In genomic region chr16:31425508-31425907, GRCm38 (mm10) we compare ENCODE assay signal across 9 mouse cellular contexts. TPM values are rescaled to one million over a fixed set of nuclear protein-coding genes. Genes with fewer than 3 reads are reported as not detected.
DNase-seq lines count a peak whose midpoint lies in the region; ATAC-seq and TF ChIP-seq lines count a peak whose summit lies in the region.
"Had no signal": no experiment of that assay in that cellular context is flagged by ENCODE, and none has a peak within 500 bp of the region (broad histone marks: within the 10 kb centered on the region; RNA-seq: fewer than 3 reads in every experiment).

No protein-coding gene starts in this region.

- peak; percentile 91 for TF ChIP-seq CTCF in stomach, postnatal 0 days (IDR thresholded peaks at IDR 0.05; ENCODE audit: low read depth)

- H3K9ac ChIP-seq in embryonic facial prominence, embryonic 14.5 days (ENCODE audit: low read depth, low read length) = no peak overlapping the region
- H3K9ac ChIP-seq in stomach, postnatal 0 days (ENCODE audit: low read length) = no peak overlapping the region
- H3K9ac ChIP-seq: hindbrain, embryonic 15.5 days had no signal

- H3K4me2 ChIP-seq in embryonic facial prominence, embryonic 14.5 days (ENCODE audit: low read depth, low read length) = no peak overlapping the region
- no peak overlapping the region for H3K4me2 ChIP-seq in stomach, postnatal 0 days (replicated peaks; ENCODE audit: low read depth)
- H3K4me2 ChIP-seq: hindbrain, embryonic 15.5 days had no signal

- peaks cover 25% of the 10 kb centered on the region for H3K27me3 ChIP-seq in embryonic facial prominence, embryonic 14.5 days (replicated peaks; ENCODE audit: control insufficient read depth, insufficient read depth, low read length)
- no peaks in the 10 kb centered on the region for H3K27me3 ChIP-seq in stomach, postnatal 0 days (ENCODE audit: control insufficient read depth, insufficient read depth, low read length)

- no peak for TF ChIP-seq EP300 in stomach, postnatal 0 days (optimal IDR thresholded peaks at IDR 0.05)

- no peaks in the 10 kb centered on the region for H3K36me3 ChIP-seq in embryonic facial prominence, embryonic 14.5 days (ENCODE audit: control insufficient read depth, insufficient read depth, low read length)
- no peaks in the 10 kb centered on the region for H3K36me3 ChIP-seq in stomach, postnatal 0 days (ENCODE audit: control insufficient read depth, insufficient read depth, low read length)
- H3K36me3 ChIP-seq: hindbrain, embryonic 15.5 days had no signal

- DNase-seq in cerebellum, adult 11 months = peak; percentile 81
- peak; percentile 46 for DNase-seq in 416B (ENCODE audit: low read depth)
- DNase-seq in adrenal gland, postnatal 4 days (ENCODE audit: low spot score in 2 of 2) = peak; percentile 33 to 62
- DNase-seq in embryonic facial prominence, embryonic 14.5 days (ENCODE audit: low spot score) = peak; percentile 28
- peak; percentile 42 to 46 for DNase-seq in layer of hippocampus, postnatal 14 days (ENCODE audit: low spot score in 2 of 2)
- DNase-seq in mesoderm, embryonic 11.5 days (ENCODE audit: low read depth, low spot score) = peak; percentile 75
- peak; percentile 77 for DNase-seq in stomach, postnatal 0 days (ENCODE audit: low spot score)

- H3K4me1 ChIP-seq in embryonic facial prominence, embryonic 14.5 days (ENCODE audit: control insufficient read depth, insufficient read depth, low read length) = no peaks in the 10 kb centered on the region
- H3K4me1 ChIP-seq in stomach, postnatal 0 days (replicated peaks; ENCODE audit: control insufficient read depth, insufficient read depth) = 0 out of 2 replicates have a peak, but pooled peaks cover 2% of the 10 kb centered on the region

- H3K27ac ChIP-seq in embryonic facial prominence, embryonic 14.5 days (replicated peaks; ENCODE audit: low read depth, low read length) = no peak overlapping the region
- no peak overlapping the region for H3K27ac ChIP-seq in stomach, postnatal 0 days (replicated peaks)
- H3K27ac ChIP-seq: hindbrain, embryonic 15.5 days had no signal

- ATAC-seq in cerebellum, adult (ENCODE audit: insufficient number of reproducible peaks, low FRiP score, low TSS enrichment) = no peak
- no peak for ATAC-seq in embryonic facial prominence, embryonic 14.5 days (ENCODE audit: low read depth)
- ATAC-seq in stomach, postnatal 0 days (ENCODE audit: low FRiP score, low TSS enrichment) = no peak

- 3% methylated on average over 4 of the region's 4 CpGs for WGBS in embryonic facial prominence, embryonic 14.5 days
- WGBS in stomach, postnatal 0 days = 2% methylated on average over 4 of the region's 4 CpGs

- H3K4me3 ChIP-seq in embryonic facial prominence, embryonic 14.5 days (ENCODE audit: low read depth, low read length) = no peak overlapping the region
- no peak overlapping the region for H3K4me3 ChIP-seq in stomach, postnatal 0 days (ENCODE audit: low read depth, low read length)
- H3K4me3 ChIP-seq: hindbrain, embryonic 15.5 days had no signal

- H3K9me3 ChIP-seq in embryonic facial prominence, embryonic 14.5 days (ENCODE audit: control insufficient read depth, low read length) = no peaks in the 10 kb centered on the region
- H3K9me3 ChIP-seq in stomach, postnatal 0 days (ENCODE audit: control insufficient read depth, low read length) = no peaks in the 10 kb centered on the region
- H3K9me3 ChIP-seq: hindbrain, embryonic 15.5 days had no signal

RNA-seq across cellular contexts. Expression of gene Bdh1, which starts 3.4 kb away (rescaled TPM):
- total RNA-seq in adrenal gland, postnatal 4 days (2021) = 10 to 100 TPM; 11.1 to 63.3 TPM
- 29.8 and 30.4 TPM in 2 replicates for polyA plus RNA-seq in embryonic facial prominence, embryonic 14.5 days (2014; fragmentation: Nextera tagmentation; extraction: Ambion mirVana)
- total RNA-seq in layer of hippocampus, postnatal 14 days (2021) = 100 to 1,000 TPM; 206 to 224 TPM
- 115 and 125 TPM in 2 replicates for polyA plus RNA-seq in stomach, postnatal 0 days (2015; fragmentation: Nextera tagmentation; extraction: Ambion mirVana)

Comparison
In these comparisons a context has a peak if more than half of its experiments do, and no peak if none do; other contexts are left out.
1. DNase-seq: peak in every context shown above with its lines; median percentile 81 in cerebellum, adult 11 months; 77 in stomach, postnatal 0 days; 75 in mesoderm, embryonic 11.5 days; 48 in adrenal gland, postnatal 4 days; 46 in 416B; 44 in layer of hippocampus, postnatal 14 days; 28 in embryonic facial prominence, embryonic 14.5 days.